Mouse (Mus musculus) T-cell, adult 2 months (primary cell): ENCODE measurements around the gene 0610010F05Rik.
A peak's percentile ranks its signal among the peaks of the same experiment; 100 is the strongest.
"Not testable (repeated sequence)": the region's sequence is repeated elsewhere in the genome, so short reads cannot be mapped to it uniquely, and the experiment has no call there.

Source experiments
- DNase-seq: peaks from one replicate; pipeline ENCODE4 v3.0.0; 2022; ENCODE audit warnings: low spot score

The 0610010F05Rik gene

GRCm38 (mm10) chr11:23632945-23633878, at the start of gene 0610010F05Rik:
0610010F05Rik (minus strand) TSS chr11:23633639.
- peak; percentile 72 for DNase-seq

- no peak for DNase-seq
These were observed 49.1 kb upstream of the 0610010F05Rik start for GRCm38 (mm10) chr11:23682561-23682960.

- no peak for DNase-seq
These were observed 47.1 kb upstream of the 0610010F05Rik start for GRCm38 (mm10) chr11:23680435-23680950.

GRCm38 (mm10) chr11:23679044-23679642, 45.7 kb upstream of the 0610010F05Rik start:
- peak; percentile 58 for DNase-seq

- no peak for DNase-seq
These were observed 42.7 kb upstream of the 0610010F05Rik start for GRCm38 (mm10) chr11:23676100-23676499.

GRCm38 (mm10) chr11:23672256-23672749, 38.9 kb upstream of the 0610010F05Rik start:
- DNase-seq: no peak

GRCm38 (mm10) chr11:23667128-23667527, 33.7 kb upstream of the 0610010F05Rik start:
- peak; percentile 18 for DNase-seq

- no peak for DNase-seq
These were observed 33.1 kb upstream of the 0610010F05Rik start for GRCm38 (mm10) chr11:23666526-23666925.

GRCm38 (mm10) chr11:23665798-23666501, 32.5 kb upstream of the 0610010F05Rik start, which contains the start of gene Pex13:
Pex13 (minus strand) TSS chr11:23665959.
- peak; percentile 82 for DNase-seq

GRCm38 (mm10) chr11:23665311-23665786, 31.9 kb upstream of the 0610010F05Rik start, which contains the start of gene Pus10:
Pus10 (plus strand) TSS chr11:23665674.
- no peak for DNase-seq

GRCm38 (mm10) chr11:23664232-23664631, 30.8 kb upstream of the 0610010F05Rik start:
- no peak for DNase-seq

- DNase-seq: no peak
These were observed 24.4 kb upstream of the 0610010F05Rik start for GRCm38 (mm10) chr11:23657791-23658190.

GRCm38 (mm10) chr11:23653666-23654065, 20.2 kb upstream of the 0610010F05Rik start:
- DNase-seq: no peak

- no peak for DNase-seq
These were observed 14.4 kb upstream of the 0610010F05Rik start for GRCm38 (mm10) chr11:23647835-23648234.

GRCm38 (mm10) chr11:23647431-23647830, 14.0 kb upstream of the 0610010F05Rik start:
- DNase-seq: no peak

GRCm38 (mm10) chr11:23634573-23634972, 1.1 kb upstream of the 0610010F05Rik start:
- DNase-seq: no peak

- DNase-seq: no peak
These were observed 408 bp upstream of the 0610010F05Rik start for GRCm38 (mm10) chr11:23633879-23634215.

- DNase-seq: no peak
These were observed 2.8 kb downstream of the 0610010F05Rik start for GRCm38 (mm10) chr11:23630664-23631063.

- no peak for DNase-seq
These were observed 14.4 kb downstream of the 0610010F05Rik start for GRCm38 (mm10) chr11:23618995-23619394.

GRCm38 (mm10) chr11:23614546-23614945, 18.9 kb downstream of the 0610010F05Rik start:
- DNase-seq: no peak

- DNase-seq: not testable (repeated sequence)
These were observed 26.1 kb downstream of the 0610010F05Rik start for GRCm38 (mm10) chr11:23607291-23607690.

- DNase-seq: peak; percentile 8
These were observed 63.3 kb downstream of the 0610010F05Rik start for GRCm38 (mm10) chr11:23570130-23570529.
